Mouse (Mus musculus) stomach, postnatal 0 days (tissue): Measurements from ENCODE around the gene Bub1.

Source experiments
- CTCF ChIP-seq: IDR thresholded peaks from 2 replicates; pipeline ENCODE4 v1.5.1; 2016; ENCODE audit warnings: antibody characterized with exemption, low read depth, mild to moderate bottlenecking, moderate library complexity
- EP300 ChIP-seq: optimal IDR thresholded peaks from 2 replicates; pipeline ENCODE3; 2016; ENCODE audit warnings: antibody characterized with exemption

DNA sequence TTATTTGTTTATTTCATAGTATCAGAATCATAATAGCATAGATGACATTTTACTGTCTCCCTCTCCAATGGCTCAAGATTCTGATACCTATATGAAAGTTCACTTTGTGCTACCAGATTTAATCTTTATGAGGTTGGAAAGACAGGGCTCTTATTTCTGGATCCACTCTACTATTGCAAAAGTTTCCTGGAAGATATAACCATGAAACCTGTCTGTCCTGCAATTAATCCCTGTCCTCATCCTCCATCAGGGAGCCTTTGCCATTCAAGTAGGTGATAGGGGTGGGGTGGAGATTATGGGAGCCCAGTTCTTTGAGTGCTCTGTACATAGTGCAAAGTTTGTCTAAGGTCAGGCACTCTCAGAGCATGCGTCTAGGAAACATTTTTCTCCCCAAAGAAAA, 9.7 kb upstream of the Bub1 start:
- TF ChIP-seq CTCF (no peak), EP300 (no peak)
